ENCODE assay signal across 20 mouse cellular contexts in the genomic region with DNA sequence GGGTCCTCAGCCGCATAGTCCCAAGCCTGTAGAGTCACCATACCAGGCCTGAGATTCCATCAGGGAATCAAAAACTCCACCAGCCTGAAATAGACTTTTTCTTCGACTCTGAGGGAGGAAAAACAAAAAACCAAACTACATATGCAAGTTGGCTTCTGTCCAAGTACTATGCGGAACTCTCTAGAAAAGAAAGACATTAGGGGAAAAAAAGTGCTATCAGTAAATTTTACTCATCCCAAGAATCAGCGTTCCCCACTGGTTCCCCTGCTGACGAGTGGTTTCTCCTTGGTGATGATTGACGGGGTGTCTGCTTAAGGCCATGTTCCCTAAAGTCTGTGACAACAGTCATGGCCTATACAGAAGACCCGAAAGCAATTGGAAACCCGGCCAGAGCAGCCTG.
DNase-seq lines count a peak whose midpoint lies in the region; ATAC-seq and TF ChIP-seq lines count a peak whose summit lies in the region.
"Had no signal": no experiment of that assay in that cellular context is flagged by ENCODE, and none has a peak within 500 bp of the region (broad histone marks: within the 10 kb centered on the region; RNA-seq: fewer than 3 reads in every experiment).

No protein-coding gene starts in this region.

- no peaks in the 10 kb centered on the region for H3K36me3 ChIP-seq in lung, embryonic 14.5 days (ENCODE audit: insufficient read depth)
- H3K36me3 ChIP-seq in midbrain, embryonic 11.5 days (ENCODE audit: control insufficient read depth, insufficient read depth, low read length), result no peaks in the 10 kb centered on the region
- H3K36me3 ChIP-seq in midbrain, embryonic 16.5 days (ENCODE audit: control insufficient read depth, insufficient read depth, low read length), result no peaks in the 10 kb centered on the region
- H3K36me3 ChIP-seq in kidney, adult 2 months (ENCODE audit: control insufficient read depth, insufficient read depth, low read length), result no peaks in the 10 kb centered on the region
- H3K36me3 ChIP-seq: embryonic facial prominence, embryonic 10.5 days; embryonic facial prominence, embryonic 12.5 days; forebrain, embryonic 15.5 days had no signal

- H3K9ac ChIP-seq in lung, embryonic 14.5 days, result no peak overlapping the region
- no peak overlapping the region for H3K9ac ChIP-seq in midbrain, embryonic 11.5 days (ENCODE audit: low read length)
- no peak overlapping the region for H3K9ac ChIP-seq in midbrain, embryonic 16.5 days (ENCODE audit: low read depth, low read length)
- H3K9ac ChIP-seq: embryonic facial prominence, embryonic 12.5 days; forebrain, embryonic 13.5 days; forebrain, embryonic 15.5 days; forebrain, postnatal 0 days had no signal

- DNase-seq in lung, embryonic 14.5 days, result peak; percentile 56
- no peak for DNase-seq in lung, postnatal 14 days
- peak; percentile 73 for DNase-seq in midbrain, embryonic 11.5 days (ENCODE audit: low spot score, missing footprints)
- DNase-seq in kidney, adult 2 months, result no peak
- DNase-seq: adrenal gland, adult 8-10 months; adrenal gland, postnatal 14 days; adrenal gland, postnatal 36 days; cerebellum, adult 11-12 months; cerebellum, adult 2 months; cerebellum, adult 9-10 months; cerebellum, postnatal 10 days; cerebellum, postnatal 25 days; forebrain, postnatal 0 days had no signal

- H3K4me3 ChIP-seq in lung, embryonic 14.5 days (ENCODE audit: low read depth, low read length), result no peak overlapping the region
- no peak overlapping the region for H3K4me3 ChIP-seq in midbrain, embryonic 11.5 days (ENCODE audit: low read depth, low read length)
- H3K4me3 ChIP-seq in midbrain, embryonic 16.5 days (ENCODE audit: low read depth, low read length), result no peak overlapping the region
- H3K4me3 ChIP-seq in kidney, adult 2 months (ENCODE audit: insufficient read depth, low read depth, low read length), result no peak overlapping the region
- H3K4me3 ChIP-seq: embryonic facial prominence, embryonic 10.5 days; embryonic facial prominence, embryonic 12.5 days; forebrain, embryonic 13.5 days; forebrain, embryonic 15.5 days had no signal

- no peak overlapping the region for H3K4me2 ChIP-seq in lung, embryonic 14.5 days
- H3K4me2 ChIP-seq in midbrain, embryonic 11.5 days, result no peak overlapping the region
- H3K4me2 ChIP-seq in midbrain, embryonic 16.5 days (ENCODE audit: low read length), result no peak overlapping the region
- H3K4me2 ChIP-seq: embryonic facial prominence, embryonic 12.5 days; forebrain, embryonic 13.5 days; forebrain, embryonic 15.5 days had no signal

- no peaks in the 10 kb centered on the region for H3K4me1 ChIP-seq in lung, embryonic 14.5 days (ENCODE audit: insufficient read depth)
- no peaks in the 10 kb centered on the region for H3K4me1 ChIP-seq in midbrain, embryonic 11.5 days (ENCODE audit: control insufficient read depth, insufficient read depth, low read length)
- no peaks in the 10 kb centered on the region for H3K4me1 ChIP-seq in midbrain, embryonic 16.5 days (ENCODE audit: control insufficient read depth, insufficient read depth, low read length)
- no peaks in the 10 kb centered on the region for H3K4me1 ChIP-seq in kidney, adult 2 months (ENCODE audit: control insufficient read depth, insufficient read depth, low read length)
- H3K4me1 ChIP-seq: embryonic facial prominence, embryonic 12.5 days had no signal

- H3K27me3 ChIP-seq in lung, embryonic 14.5 days (ENCODE audit: insufficient read depth, low read length), result no peaks in the 10 kb centered on the region
- H3K27me3 ChIP-seq in midbrain, embryonic 11.5 days (ENCODE audit: control insufficient read depth, insufficient read depth, low read length), result peaks cover 5% of the 10 kb centered on the region; the same call in 1 of the 2 replicates
- peaks cover 15% of the 10 kb centered on the region for H3K27me3 ChIP-seq in midbrain, embryonic 16.5 days (ENCODE audit: control insufficient read depth, insufficient read depth, low read depth, low read length)
- no peaks in the 10 kb centered on the region for H3K27me3 ChIP-seq in kidney, adult 2 months (replicated peaks; ENCODE audit: control insufficient read depth, insufficient read depth, low read length)
- H3K27me3 ChIP-seq: embryonic facial prominence, embryonic 12.5 days; forebrain, embryonic 15.5 days had no signal

- H3K27ac ChIP-seq in lung, embryonic 14.5 days (ENCODE audit: low read depth), result no peak overlapping the region
- H3K27ac ChIP-seq in midbrain, embryonic 11.5 days (ENCODE audit: low read depth, low read length), result no peak overlapping the region
- no peak overlapping the region for H3K27ac ChIP-seq in midbrain, embryonic 16.5 days (ENCODE audit: low read length)
- H3K27ac ChIP-seq in kidney, adult 2 months (ENCODE audit: insufficient read depth, low read depth, low read length), result no peak overlapping the region
- H3K27ac ChIP-seq: embryonic facial prominence, embryonic 10.5 days; embryonic facial prominence, embryonic 12.5 days; forebrain, embryonic 13.5 days; forebrain, embryonic 15.5 days had no signal

- no peaks in the 10 kb centered on the region for H3K9me3 ChIP-seq in lung, embryonic 14.5 days (ENCODE audit: low read depth, low read length)
- H3K9me3 ChIP-seq in midbrain, embryonic 11.5 days (ENCODE audit: control insufficient read depth, low read length), result no peaks in the 10 kb centered on the region
- no peaks in the 10 kb centered on the region for H3K9me3 ChIP-seq in midbrain, embryonic 16.5 days (replicated peaks; ENCODE audit: control insufficient read depth, low read length, poor library complexity, severe bottlenecking)
- H3K9me3 ChIP-seq: embryonic facial prominence, embryonic 10.5 days; embryonic facial prominence, embryonic 12.5 days; forebrain, embryonic 13.5 days; forebrain, embryonic 15.5 days had no signal

- TF ChIP-seq POLR2A in kidney, adult 2 months (IDR thresholded peaks at IDR 0.05; ENCODE audit: low read depth, low read length), result no peak

- ATAC-seq in lung, embryonic 14.5 days (ENCODE audit: insufficient read depth), result no peak
- no peak for ATAC-seq in midbrain, embryonic 11.5 days (ENCODE audit: low FRiP score)
- ATAC-seq in midbrain, embryonic 16.5 days, result no peak
- ATAC-seq: activated CD4-positive, CD25-positive, alpha-beta regulatory T cell, adult 4 months; forebrain, embryonic 13.5 days; forebrain, embryonic 15.5 days; forebrain, postnatal 0 days; Patski had no signal

- WGBS in lung, embryonic 14.5 days, result 48% methylated on average over 8 of the region's 8 CpGs
- 88% methylated on average over 8 of the region's 8 CpGs for WGBS in midbrain, embryonic 11.5 days
- WGBS in midbrain, embryonic 16.5 days, result 89% methylated on average over 8 of the region's 8 CpGs
- WGBS in kidney, adult 2 months, result 79% methylated on average over 8 of the region's 8 CpGs

- no peak for TF ChIP-seq CTCF in lung, embryonic 14.5 days (IDR thresholded peaks at IDR 0.05; ENCODE audit: low read depth)
- no peak for TF ChIP-seq CTCF in kidney, adult 2 months (conservative IDR thresholded peaks at IDR 0.05; ENCODE audit: insufficient read depth, insufficient read length, low read depth, low read length)

Comparison
In these comparisons a context has a peak if more than half of its experiments do, and no peak if none do; other contexts are left out.
1. DNase-seq: peak in lung, embryonic 14.5 days (single experiment) and midbrain, embryonic 11.5 days (single experiment); none in lung, postnatal 14 days (single experiment) and kidney, adult 2 months (single experiment).